Mouse (Mus musculus): ENCODE results near the gene Tesmin.

DNA sequence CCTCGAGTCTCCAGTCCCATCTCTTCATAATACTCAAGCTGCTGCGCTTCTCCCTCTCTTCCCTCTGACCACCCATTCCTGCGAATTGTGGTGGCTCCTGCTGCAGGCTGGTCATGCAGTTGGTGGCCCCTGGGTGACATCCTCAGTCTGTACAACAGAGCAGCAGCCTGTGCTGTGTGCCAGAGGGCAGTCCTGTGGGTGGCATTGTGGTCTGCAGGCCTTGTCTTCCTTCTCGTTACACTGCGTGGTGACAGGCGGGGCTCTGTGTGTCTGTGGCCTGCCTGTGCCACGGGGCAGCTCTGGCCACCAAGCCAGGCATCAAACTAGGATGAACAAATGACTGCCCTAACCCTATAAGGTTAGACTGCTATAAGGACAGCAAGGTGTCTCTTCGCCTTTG is 49.5 kb upstream of the Tesmin start:
- TF ChIP-seq CTCF (IDR thresholded peaks at IDR 0.05; ENCODE audit: low read depth): no peak
- no peak for TF ChIP-seq EP300 (IDR thresholded peaks at IDR 0.05; ENCODE audit: low read depth)
